Mouse (Mus musculus) fibroblast of lung, adult 2 months (primary cell): ENCODE results near the gene Glipr1l2.
"Not testable (repeated sequence)": the region's sequence is repeated elsewhere in the genome, so short reads cannot be mapped to it uniquely, and the experiment has no call there.

Source experiments
- DNase-seq: peaks from one replicate; pipeline ENCODE4 v3.0.0-alpha.2; 2011; ENCODE audit warnings: low read depth

Glipr1l2 gene

DNA sequence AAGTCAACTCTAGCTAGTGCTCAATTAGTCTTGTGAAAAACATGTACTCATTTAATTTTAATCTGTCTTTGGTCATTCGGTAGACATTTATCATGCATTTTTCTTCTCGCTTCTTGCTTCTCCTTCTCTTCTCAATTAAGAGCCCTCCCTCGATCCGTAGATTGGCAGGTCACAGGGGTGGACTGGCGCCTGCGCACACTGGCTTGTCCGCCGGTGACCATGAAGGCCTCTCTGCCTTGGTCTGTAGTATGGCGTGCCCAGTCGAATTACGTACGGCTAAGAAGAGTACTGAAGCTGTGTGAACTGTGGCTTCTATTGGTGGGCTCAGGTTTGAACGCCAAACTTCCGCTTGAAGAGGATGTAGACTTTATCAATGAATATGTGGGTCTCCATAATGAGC, at the start of gene Glipr1l2:
Gene Glipr1l2, plus strand, starts transcription at position 198 of the 400 bp plus-strand sequence.
- DNase-seq: no peak

DNA sequence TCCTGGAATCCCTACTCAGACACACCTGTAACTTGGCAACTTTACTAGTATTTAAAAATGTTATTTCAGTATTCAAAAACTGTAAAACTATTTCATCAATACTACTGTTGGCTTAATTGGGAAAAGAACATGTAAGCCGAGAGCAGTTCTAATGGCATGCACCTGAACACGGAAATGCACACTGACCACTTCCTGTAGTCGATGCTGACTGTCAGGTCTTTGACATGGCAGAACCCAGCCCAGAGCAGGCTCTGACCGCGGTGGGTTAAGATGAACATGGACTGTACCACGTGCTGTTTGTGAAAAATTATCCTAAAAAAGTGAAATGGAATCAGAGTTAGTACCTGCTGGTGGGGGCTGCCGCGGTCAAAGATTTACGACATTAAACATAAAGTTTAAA, 39.6 kb upstream of the Glipr1l2 start:
- not testable (repeated sequence) for DNase-seq

DNA sequence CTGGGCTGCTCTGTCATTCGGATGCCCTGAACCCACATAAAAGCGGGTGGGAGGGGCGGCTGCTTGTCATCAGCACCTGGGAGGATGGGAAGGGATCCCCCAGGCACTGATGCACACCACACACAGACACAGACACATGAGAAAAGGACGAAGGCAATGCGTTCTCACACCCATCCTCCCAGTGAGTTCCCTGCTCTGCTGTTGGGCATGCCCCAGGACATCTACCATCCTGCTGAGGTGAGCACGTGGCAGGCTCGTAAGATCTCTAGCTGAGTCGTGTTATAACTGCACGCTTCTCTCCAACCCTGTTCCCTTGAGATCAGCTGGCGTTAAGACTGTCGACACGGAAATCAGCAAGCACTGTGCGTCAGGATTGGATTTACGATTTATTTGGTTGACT, 38.9 kb upstream of the Glipr1l2 start:
- DNase-seq: not testable (repeated sequence)

DNA sequence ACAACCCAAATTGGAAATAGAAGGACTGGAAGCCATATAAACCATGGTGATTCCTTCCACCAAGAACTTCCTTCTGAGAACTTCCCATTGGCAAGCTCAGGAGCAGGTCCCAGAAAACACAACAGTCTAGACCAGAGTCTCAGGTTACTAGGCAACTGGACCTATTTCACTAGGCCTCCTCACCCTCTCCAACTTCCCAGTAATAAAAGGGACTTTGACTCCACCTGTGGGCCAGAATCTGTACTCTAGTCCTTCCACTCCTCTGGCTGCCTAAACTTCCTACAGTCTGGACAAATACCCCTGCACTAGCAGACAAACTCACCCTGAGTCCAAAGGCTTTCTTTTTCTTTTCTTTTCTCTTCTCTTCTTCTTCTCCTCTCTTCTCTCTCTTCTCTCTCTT, 31.9 kb upstream of the Glipr1l2 start:
- no peak for DNase-seq

DNA sequence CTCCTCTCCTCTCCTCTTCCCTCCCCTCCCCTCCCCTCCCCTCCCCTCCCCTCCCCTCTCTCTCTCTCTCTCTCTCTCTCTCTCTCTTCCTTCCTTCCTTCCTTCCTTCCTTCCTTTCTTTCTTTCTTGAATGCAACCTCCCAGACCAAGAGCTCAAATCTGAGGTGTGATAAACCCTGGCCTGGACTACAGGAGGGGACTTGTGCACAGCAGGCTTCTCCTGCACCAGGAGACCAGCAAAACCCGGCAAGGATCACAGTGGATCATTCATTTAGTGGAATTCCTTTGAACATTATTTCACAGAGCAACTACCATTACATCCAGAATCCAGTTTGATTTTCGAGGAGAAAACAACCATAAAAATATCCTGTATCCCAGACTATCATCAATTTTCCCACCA, 31.2 kb upstream of the Glipr1l2 start:
- not testable (repeated sequence) for DNase-seq

DNA sequence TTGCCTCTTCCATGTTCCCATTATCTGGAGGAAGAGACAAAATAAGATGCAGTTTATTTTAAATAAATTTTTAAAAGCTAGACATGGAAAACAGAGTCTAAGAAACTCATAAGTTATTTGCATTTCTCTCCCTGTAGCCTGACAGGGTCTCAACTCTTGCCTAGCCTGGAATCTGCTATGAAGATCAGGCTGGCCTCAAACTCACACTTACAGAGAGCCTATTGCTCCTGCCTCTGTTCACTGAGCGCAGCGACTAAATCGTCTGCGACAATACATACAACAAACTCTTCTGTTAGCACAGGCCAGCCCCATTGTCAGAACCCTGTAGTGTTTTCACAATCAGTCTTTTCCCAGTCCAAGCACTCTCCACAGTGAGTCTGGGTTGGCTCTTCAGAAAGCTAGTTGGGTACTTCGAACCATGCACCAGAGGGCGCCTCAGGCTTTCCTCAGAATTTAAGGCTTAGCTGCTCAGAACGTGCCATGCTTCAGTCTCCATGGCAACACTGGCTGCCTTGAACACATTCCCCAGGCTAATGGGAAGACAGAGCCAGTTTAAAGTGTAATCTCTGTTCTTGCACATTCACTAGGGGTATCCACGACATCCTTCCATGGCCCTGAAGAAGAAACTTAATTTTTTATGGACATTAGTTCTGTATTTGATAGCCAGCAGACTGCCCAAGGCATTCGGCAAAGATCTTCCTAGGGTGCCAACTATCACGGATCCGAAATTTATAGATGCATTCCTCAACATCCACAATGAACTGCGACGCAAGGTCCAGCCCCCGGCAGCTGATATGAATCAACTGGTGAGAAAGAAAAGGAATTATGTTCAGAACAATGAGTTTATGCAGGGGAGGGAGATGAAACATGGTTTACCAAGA, 23.2 kb upstream of the Glipr1l2 start, which contains the start of gene Glipr1l1:
Gene Glipr1l1, plus strand, starts transcription at position 488 of the 881 bp plus-strand sequence.
- DNase-seq: peak; percentile 36

DNA sequence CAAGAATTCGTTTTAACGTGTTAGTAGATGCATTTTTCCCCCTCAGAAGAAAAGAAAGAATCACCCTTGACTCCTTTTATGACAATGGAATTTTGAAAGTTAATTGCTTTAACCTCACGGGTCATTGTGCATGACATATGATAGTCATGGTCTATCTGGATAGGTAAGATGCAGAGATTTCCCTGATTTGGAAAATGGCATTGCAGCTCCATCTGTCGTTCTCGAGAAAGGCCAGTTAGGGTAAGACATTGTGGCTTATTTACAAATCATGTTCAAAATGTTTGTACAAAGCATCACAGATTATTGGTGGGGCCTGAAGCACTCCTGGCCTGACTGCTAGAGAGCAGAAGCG, 22.6 kb upstream of the Glipr1l2 start:
- not testable (repeated sequence) for DNase-seq

DNA sequence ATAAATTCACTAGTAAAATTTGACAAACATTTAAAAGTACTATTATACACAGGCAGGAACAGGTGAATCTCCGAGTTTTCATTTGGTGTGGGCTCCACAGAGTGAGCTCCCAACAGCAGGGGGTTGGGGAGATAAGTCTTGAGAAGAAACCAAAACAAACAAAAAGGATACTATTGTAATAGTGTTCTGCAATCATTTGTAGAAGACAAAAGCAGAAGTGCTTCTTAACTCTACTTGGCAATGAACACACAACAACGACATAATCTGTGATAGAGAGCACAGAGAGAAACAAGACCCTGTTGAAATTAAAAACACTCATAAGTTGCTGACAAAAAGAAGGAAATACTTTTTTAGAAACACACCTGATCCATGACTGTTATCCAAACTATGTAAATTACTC, 3.1 kb upstream of the Glipr1l2 start:
- no peak for DNase-seq

DNA sequence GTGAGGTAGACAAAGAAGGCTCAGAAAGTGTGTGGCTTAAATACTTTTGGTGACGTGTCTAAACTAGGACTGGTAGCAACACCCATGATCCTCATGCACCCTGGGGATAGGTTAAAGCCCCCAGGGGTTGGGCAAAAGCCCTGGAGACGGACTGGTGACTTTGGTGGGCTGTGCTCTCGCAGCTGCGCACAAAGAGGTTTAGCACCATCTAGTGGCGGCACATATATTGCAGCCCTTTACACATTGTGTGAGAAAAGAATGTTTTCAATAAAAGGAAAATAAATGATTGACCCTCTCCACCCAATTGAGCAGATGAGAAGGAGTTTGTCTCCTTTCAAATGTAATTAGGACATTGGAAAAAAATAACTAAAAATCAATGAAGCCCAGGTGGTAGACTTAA, 22.6 kb downstream of the Glipr1l2 start:
- peak; percentile 8 for DNase-seq

DNA sequence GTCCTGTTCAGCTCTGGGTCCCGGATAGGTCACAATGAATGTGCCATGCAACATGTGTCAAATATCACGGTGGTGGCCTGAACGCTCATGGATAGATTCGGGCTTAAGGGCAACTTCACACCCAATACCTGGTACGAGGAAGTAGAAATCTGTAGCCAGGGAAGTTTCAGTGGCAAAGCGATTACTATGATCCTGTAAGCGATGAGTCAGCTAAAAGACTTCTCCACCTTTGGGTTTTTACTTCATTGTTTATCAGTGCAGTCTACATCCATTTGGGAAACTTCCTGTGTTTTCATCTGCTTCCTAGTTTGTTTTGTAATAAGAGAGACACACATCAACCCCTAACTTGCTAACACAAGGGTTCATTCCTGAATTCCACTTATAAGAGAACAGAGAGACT, 27.2 kb downstream of the Glipr1l2 start:
- DNase-seq: no peak

DNA sequence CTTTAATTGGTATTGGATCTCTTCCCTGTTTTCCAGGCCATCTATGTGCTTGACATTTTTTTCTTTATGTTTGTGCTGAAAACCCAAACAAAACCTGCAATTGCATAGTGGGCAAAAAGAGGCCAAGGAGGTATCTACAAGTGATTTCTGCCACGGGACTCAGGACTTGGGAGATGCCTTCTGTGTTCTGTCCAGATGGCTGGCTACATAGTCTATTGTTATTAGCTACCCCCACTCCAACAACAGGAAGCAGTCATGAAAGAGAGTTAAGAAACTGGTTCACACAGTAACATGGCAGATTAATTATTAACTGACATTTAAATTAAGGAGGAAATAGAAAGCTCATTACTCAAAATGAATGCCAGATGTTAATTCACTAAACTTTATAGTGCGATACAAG, 41.9 kb downstream of the Glipr1l2 start:
- DNase-seq: not testable (repeated sequence)

DNA sequence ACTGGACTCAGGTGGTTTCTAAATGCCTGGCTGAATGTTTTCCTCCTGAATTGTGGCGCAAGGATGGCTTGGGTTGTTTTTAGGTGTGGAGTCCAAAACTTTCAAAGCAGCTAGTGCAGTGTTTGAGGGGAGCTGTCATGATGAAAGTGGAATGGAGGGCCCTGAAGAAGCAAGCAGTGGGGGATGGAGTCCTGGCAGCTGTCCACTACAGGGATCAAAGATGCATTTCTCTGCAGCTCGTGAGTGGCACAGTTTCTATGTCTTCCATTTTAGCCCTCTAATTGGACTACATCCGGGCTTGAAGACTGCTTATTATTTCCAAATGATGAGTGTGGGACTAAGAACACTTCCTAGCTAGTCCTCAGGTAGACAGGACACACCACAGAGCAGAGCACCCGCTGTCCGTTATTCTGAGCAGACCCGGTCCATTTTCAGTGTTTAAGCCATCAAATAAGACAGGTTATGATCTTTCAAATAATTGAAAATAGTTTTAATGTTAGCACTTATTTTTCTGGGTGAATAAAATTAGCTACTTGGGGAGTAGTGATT, 44.6 kb downstream of the Glipr1l2 start:
- not testable (repeated sequence) for DNase-seq

DNA sequence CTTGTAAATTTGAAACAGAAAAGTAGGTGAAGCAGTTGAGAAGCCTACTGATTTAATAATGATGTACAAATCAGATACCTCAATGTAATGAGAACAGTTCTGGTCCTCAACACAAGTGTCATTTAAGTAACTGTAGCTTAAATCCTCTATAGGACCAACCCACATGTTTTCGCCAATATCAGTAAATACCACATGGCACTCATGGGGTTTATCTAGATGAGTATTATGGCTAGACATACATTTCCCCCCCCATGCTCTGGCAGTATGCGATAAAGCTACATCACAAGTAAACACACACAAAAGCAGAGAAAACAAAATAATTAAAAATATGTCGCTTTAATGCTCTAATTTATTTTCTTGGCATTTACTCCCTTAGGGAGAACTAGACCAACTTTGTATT, 49.0 kb downstream of the Glipr1l2 start:
- DNase-seq: no peak

DNA sequence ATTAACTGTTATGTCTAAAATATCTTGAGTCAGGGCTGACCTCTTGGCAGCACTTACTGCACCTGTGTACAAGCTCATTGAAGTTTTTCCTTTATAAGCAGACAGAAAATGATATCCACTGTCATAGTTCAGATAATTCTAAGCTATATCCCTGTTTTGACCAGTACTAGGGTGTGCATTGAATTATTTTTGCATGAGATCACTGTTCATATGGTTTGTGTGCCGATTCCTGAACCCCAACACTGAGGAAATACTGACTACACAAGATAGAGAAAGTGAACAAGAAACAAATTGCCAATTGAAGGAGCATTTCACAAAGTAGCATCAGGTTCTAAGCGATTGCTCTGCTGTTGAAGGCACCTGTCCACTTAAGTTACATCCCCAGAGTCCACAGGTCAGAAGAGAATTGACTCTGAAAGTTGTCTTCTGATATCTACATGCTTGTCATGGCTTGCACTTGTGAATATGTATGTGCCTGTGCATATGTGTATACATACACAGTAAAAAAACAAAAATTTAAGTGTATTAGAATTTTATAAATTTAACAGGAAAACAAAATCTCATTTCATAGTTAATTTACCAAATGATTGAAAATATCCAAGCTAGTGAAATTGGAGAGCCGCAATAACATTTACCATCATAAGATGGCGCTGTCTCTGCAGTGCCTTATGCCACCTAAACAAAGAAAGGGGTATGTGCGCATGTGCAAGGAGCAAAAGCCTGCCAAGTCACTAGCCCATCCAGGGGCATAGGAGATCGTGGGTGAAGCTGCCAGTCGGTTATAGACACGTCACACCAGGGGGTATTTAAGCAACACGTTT, 55.1 kb downstream of the Glipr1l2 start:
- DNase-seq: no peak

DNA sequence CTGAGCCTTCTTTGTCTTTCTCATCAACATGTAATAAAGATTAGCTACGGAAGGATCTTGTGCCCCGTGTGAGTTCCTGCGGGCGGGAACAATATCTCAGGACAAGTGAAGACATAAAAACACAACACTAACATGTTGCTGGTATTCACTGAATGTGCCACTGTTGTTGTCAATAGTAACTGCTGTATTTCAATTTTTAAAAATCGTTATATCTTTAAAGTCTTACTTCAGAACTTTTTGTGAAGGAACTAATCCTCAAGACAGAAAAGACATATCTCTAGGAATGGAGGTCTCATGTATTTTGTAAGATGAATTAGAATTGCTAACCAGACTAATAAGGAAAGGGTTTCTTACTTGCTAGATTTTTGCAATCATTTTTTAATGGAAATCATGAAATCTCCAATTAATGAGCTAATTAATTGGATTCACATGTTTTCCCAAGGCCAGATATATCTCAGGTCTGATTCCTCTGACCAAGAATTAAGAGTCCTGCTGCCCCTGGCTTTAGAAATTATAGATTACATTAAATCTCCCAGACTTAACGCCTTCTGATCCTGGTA, 55.8 kb downstream of the Glipr1l2 start:
- DNase-seq: no peak

DNA sequence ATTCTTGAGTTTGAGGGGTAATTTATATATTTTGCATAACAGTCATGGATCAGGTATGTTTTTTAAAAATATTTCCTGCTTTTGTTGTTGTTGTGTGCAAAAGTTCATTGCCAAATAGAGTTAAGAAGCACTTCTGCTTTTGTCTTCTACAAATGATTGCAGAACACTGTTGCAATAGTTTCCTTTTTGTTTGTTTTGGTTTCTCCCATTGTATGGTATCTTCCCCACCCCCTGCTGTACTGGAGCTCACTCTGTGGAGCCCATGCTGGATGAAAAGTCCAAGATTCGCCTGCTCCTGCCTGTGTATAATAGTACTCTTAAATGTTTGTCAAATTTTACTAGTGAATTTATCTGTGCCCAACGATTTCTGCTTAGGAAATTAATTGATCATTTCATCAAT, 56.7 kb downstream of the Glipr1l2 start:
- no peak for DNase-seq
